Mouse (Mus musculus): ENCODE results near the gene Gm3336. TPM values are rescaled to one million over a fixed set of nuclear protein-coding genes. Genes with fewer than 3 reads are reported as not detected.

The Gm3336 gene
- total and polyA plus RNA-seq, 3 experiments, result 0.69 to 0.97 TPM; not detected in 1

- DNase-seq, result peak; percentile 47
These were observed 45.0 kb downstream of the Gm3336 start for GRCm38 (mm10) chr8:70763354-70763753.

GRCm38 (mm10) chr8:70764026-70764425 is 45.7 kb downstream of the Gm3336 start:
- DNase-seq, result no peak

- peak; percentile 13 for DNase-seq
These were observed 46.3 kb downstream of the Gm3336 start for GRCm38 (mm10) chr8:70764676-70765075.

GRCm38 (mm10) chr8:70765329-70765728 is 47.0 kb downstream of the Gm3336 start:
- DNase-seq, result no peak

GRCm38 (mm10) chr8:70765838-70766570 is 47.7 kb downstream of the Gm3336 start:
- peak; percentile 54 for DNase-seq

- peak; percentile 84 for DNase-seq
These were observed 48.5 kb downstream of the Gm3336 start for GRCm38 (mm10) chr8:70766571-70767440.

- DNase-seq, result peak; percentile 7
These were observed 49.2 kb downstream of the Gm3336 start for GRCm38 (mm10) chr8:70767503-70767902.

- DNase-seq, result peak; percentile 36
These were observed 50.0 kb downstream of the Gm3336 start for GRCm38 (mm10) chr8:70768231-70768776.

- peak; percentile 36 for DNase-seq
These were observed 50.6 kb downstream of the Gm3336 start for GRCm38 (mm10) chr8:70768956-70769355.

- peak; percentile 94 for DNase-seq
These were observed 51.0 kb downstream of the Gm3336 start for GRCm38 (mm10) chr8:70769359-70769758.

GRCm38 (mm10) chr8:70769858-70770257 is 51.5 kb downstream of the Gm3336 start:
- DNase-seq, result no peak

GRCm38 (mm10) chr8:70770748-70771147 is 52.4 kb downstream of the Gm3336 start:
- peak; percentile 11 for DNase-seq

- DNase-seq, result no peak
These were observed 52.9 kb downstream of the Gm3336 start for GRCm38 (mm10) chr8:70771217-70771616.

GRCm38 (mm10) chr8:70772075-70772474 is 53.7 kb downstream of the Gm3336 start:
- DNase-seq, result no peak

Other genes with a start within 250 kb of the Gm3336 start
- gene Klhl26, start 241.6 kb upstream of the Gm3336 start, total RNA-seq (2021), result 10 to 100 TPM; 21.7 to 25.8 TPM
- 119 and 121 TPM in 2 replicates for gene Klhl26, start 241.6 kb upstream of the Gm3336 start, polyA plus RNA-seq (2012; rRNA removed)
- 10 to 100 TPM; 16.8 to 24.3 TPM for gene Tmem59l, start 231.2 kb upstream of the Gm3336 start, total RNA-seq (2021)
- gene Tmem59l, start 231.2 kb upstream of the Gm3336 start, polyA plus RNA-seq (2012; rRNA removed), result 42.9 and 55.8 TPM in 2 replicates
- gene Crlf1, start 225.4 kb upstream of the Gm3336 start, total RNA-seq (2021), result 1 to 10 TPM in 1 of 2 experiments, under 1 TPM in 1; 0.58 to 1.4 TPM
- gene Crlf1, start 225.4 kb upstream of the Gm3336 start, polyA plus RNA-seq (2012; rRNA removed), result 0.58 and 1.2 TPM in 2 replicates
- 100 to 1,000 TPM; 148 to 164 TPM for gene Rex1bd, start 211.8 kb upstream of the Gm3336 start, total RNA-seq (2021)
- gene Rex1bd, start 211.8 kb upstream of the Gm3336 start, polyA plus RNA-seq (2012; rRNA removed), result 327 and 373 TPM in 2 replicates
- 1,000 to 10,000 TPM; 1,627 to 1,685 TPM for gene Uba52, start 207.7 kb upstream of the Gm3336 start, total RNA-seq (2021)
- gene Uba52, start 207.7 kb upstream of the Gm3336 start, polyA plus RNA-seq (2012; rRNA removed), result 619 and 1,322 TPM in 2 replicates
- 100 to 1,000 TPM; 269 to 287 TPM for gene Fkbp8, start 190.8 kb upstream of the Gm3336 start, total RNA-seq (2021)
- 602 and 610 TPM in 2 replicates for gene Fkbp8, start 190.8 kb upstream of the Gm3336 start, polyA plus RNA-seq (2012; rRNA removed)
- 10 to 100 TPM; 75.9 to 82.8 TPM for gene Kxd1, start 190.6 kb upstream of the Gm3336 start, total RNA-seq (2021)
- 83.0 and 87.3 TPM in 2 replicates for gene Kxd1, start 190.6 kb upstream of the Gm3336 start, polyA plus RNA-seq (2012; rRNA removed)
- gene Ell, start 179.1 kb upstream of the Gm3336 start, total RNA-seq (2021), result 10 to 100 TPM; 26.1 to 29.6 TPM
- 31.1 and 36.1 TPM in 2 replicates for gene Ell, start 179.1 kb upstream of the Gm3336 start, polyA plus RNA-seq (2012; rRNA removed)
- 100 to 1,000 TPM; 103 to 199 TPM for gene Isyna1, start 124.2 kb upstream of the Gm3336 start, total RNA-seq (2021)
- 344 and 376 TPM in 2 replicates for gene Isyna1, start 124.2 kb upstream of the Gm3336 start, polyA plus RNA-seq (2012; rRNA removed)
- gene Ssbp4, start 109.7 kb upstream of the Gm3336 start, total RNA-seq (2021), result 100 to 1,000 TPM in 1 of 2 experiments, 10 to 100 TPM in 1; 76.2 to 110 TPM
- gene Ssbp4, start 109.7 kb upstream of the Gm3336 start, polyA plus RNA-seq (2012; rRNA removed), result 476 and 593 TPM in 2 replicates
- gene Lrrc25, start 102.4 kb upstream of the Gm3336 start, total RNA-seq (2021), result 1 to 10 TPM; 1.8 to 3.6 TPM
- 8.4 and 11.1 TPM in 2 replicates for gene Lrrc25, start 102.4 kb upstream of the Gm3336 start, polyA plus RNA-seq (2012; rRNA removed)
- gene Gdf15, start 86.1 kb upstream of the Gm3336 start, total RNA-seq (2021), result 10 to 100 TPM in 1 of 2 experiments, 1 to 10 TPM in 1; 1.3 to 44.6 TPM
- 18.5 and 22.2 TPM in 2 replicates for gene Gdf15, start 86.1 kb upstream of the Gm3336 start, polyA plus RNA-seq (2012; rRNA removed)
- 100 to 1,000 TPM; 115 to 127 TPM for gene Pgpep1, start 58.2 kb upstream of the Gm3336 start, total RNA-seq (2021)
- 115 and 117 TPM in 2 replicates for gene Pgpep1, start 58.2 kb upstream of the Gm3336 start, polyA plus RNA-seq (2012; rRNA removed)
- gene Lsm4, start 45.3 kb upstream of the Gm3336 start, total RNA-seq (2021), result 10 to 100 TPM; 65.2 to 88.5 TPM
- 81.3 and 112 TPM in 2 replicates for gene Lsm4, start 45.3 kb upstream of the Gm3336 start, polyA plus RNA-seq (2012; rRNA removed)
- 100 to 1,000 TPM; 214 to 246 TPM for gene Jund, start 19.6 kb upstream of the Gm3336 start, total RNA-seq (2021)
- 1,009 and 1,256 TPM in 2 replicates for gene Jund, start 19.6 kb upstream of the Gm3336 start, polyA plus RNA-seq (2012; rRNA removed)
- under 1 TPM in 1 of 2 experiments, not detected in 1; 0.12 TPM for gene Iqcn, start 15.1 kb upstream of the Gm3336 start, total RNA-seq (2021)
- 0.25 and 0.28 TPM in 2 replicates for gene Iqcn, start 15.1 kb upstream of the Gm3336 start, polyA plus RNA-seq (2012; rRNA removed)
- 1 to 10 TPM in 1 of 2 experiments, under 1 TPM in 1; 0.76 to 1.0 TPM for gene Pde4c, start 5.2 kb downstream of the Gm3336 start, total RNA-seq (2021)
- 2.9 and 3.3 TPM in 2 replicates for gene Pde4c, start 5.2 kb downstream of the Gm3336 start, polyA plus RNA-seq (2012; rRNA removed)
- gene Rab3a, start 36.1 kb downstream of the Gm3336 start, total RNA-seq (2021), result 10 to 100 TPM; 49.1 to 85.5 TPM
- 141 and 152 TPM in 2 replicates for gene Rab3a, start 36.1 kb downstream of the Gm3336 start, polyA plus RNA-seq (2012; rRNA removed)
- 100 to 1,000 TPM; 108 to 132 TPM for gene Mpv17l2, start 42.4 kb downstream of the Gm3336 start, total RNA-seq (2021)
- 359 and 417 TPM in 2 replicates for gene Mpv17l2, start 42.4 kb downstream of the Gm3336 start, polyA plus RNA-seq (2012; rRNA removed)
- 10 to 100 TPM; 37.2 to 49.0 TPM for gene Pik3r2, start 58.2 kb downstream of the Gm3336 start, total RNA-seq (2021)
- 296 and 305 TPM in 2 replicates for gene Pik3r2, start 58.2 kb downstream of the Gm3336 start, polyA plus RNA-seq (2012; rRNA removed)
- 10 to 100 TPM; 18.9 to 20.5 TPM for gene Mast3, start 86.5 kb downstream of the Gm3336 start, total RNA-seq (2021)
- gene Mast3, start 86.5 kb downstream of the Gm3336 start, polyA plus RNA-seq (2012; rRNA removed), result 91.5 and 91.7 TPM in 2 replicates
- under 1 TPM in 1 of 2 experiments, not detected in 1; 0.10 TPM for gene Il12rb1, start 89.9 kb downstream of the Gm3336 start, total RNA-seq (2021)
- gene Il12rb1, start 89.9 kb downstream of the Gm3336 start, polyA plus RNA-seq (2012; rRNA removed), result 0.28 and 0.41 TPM in 2 replicates
- 10 to 100 TPM in 1 of 2 experiments, 1 to 10 TPM in 1; 9.0 to 10.8 TPM for gene Arrdc2, start 121.2 kb downstream of the Gm3336 start, total RNA-seq (2021)
- gene Arrdc2, start 121.2 kb downstream of the Gm3336 start, polyA plus RNA-seq (2012; rRNA removed), result 60.7 and 72.6 TPM in 2 replicates
- 1 to 10 TPM; 1.6 to 5.0 TPM for gene Kcnn1, start 144.7 kb downstream of the Gm3336 start, total RNA-seq (2021)
- gene Kcnn1, start 144.7 kb downstream of the Gm3336 start, polyA plus RNA-seq (2012; rRNA removed), result 10.0 and 12.9 TPM in 2 replicates
- gene Ccdc124, start 155.4 kb downstream of the Gm3336 start, total RNA-seq (2021), result 10 to 100 TPM; 65.0 TPM
- gene Ccdc124, start 155.4 kb downstream of the Gm3336 start, polyA plus RNA-seq (2012; rRNA removed), result 52.5 and 58.3 TPM in 2 replicates
- gene Slc5a5, start 174.2 kb downstream of the Gm3336 start, total RNA-seq (2021), result under 1 TPM in 1 of 2 experiments, not detected in 1; 0.10 TPM
- 0.12 and 0.26 TPM in 2 replicates for gene Slc5a5, start 174.2 kb downstream of the Gm3336 start, polyA plus RNA-seq (2012; rRNA removed)
- gene Rpl18a, start 178.9 kb downstream of the Gm3336 start, total RNA-seq (2021), result 1,000 to 10,000 TPM; 1,392 to 1,465 TPM
- 4,067 and 4,322 TPM in 2 replicates for gene Rpl18a, start 178.9 kb downstream of the Gm3336 start, polyA plus RNA-seq (2012; rRNA removed)
- 10 to 100 TPM; 30.7 to 35.6 TPM for gene Map1s, start 187.4 kb downstream of the Gm3336 start, total RNA-seq (2021)
- gene Map1s, start 187.4 kb downstream of the Gm3336 start, polyA plus RNA-seq (2012; rRNA removed), result 100 and 105 TPM in 2 replicates

All from adrenal gland, adult 2 months (tissue).